ENCODE assay signal across 21 mouse cellular contexts in genomic region chr12:26416636-26417295, GRCm38 (mm10). TPM values are rescaled to one million over a fixed set of nuclear protein-coding genes. Genes with fewer than 3 reads are reported as not detected.
DNase-seq lines count a peak whose midpoint lies in the region; TF ChIP-seq lines count a peak whose summit lies in the region.
"Had no signal": no experiment of that assay in that cellular context is flagged by ENCODE, and none has a peak within 500 bp of the region (broad histone marks: within the 10 kb centered on the region; RNA-seq: fewer than 3 reads in every experiment).

No protein-coding gene starts in this region.

- no peak overlapping the region for H3K4me3 ChIP-seq in layer of hippocampus, adult 2 months
- no peak overlapping the region for H3K4me3 ChIP-seq in testis, adult 2 months (ENCODE audit: control insufficient read depth, low read depth, low read length)
- H3K4me3 ChIP-seq: embryonic facial prominence, embryonic 12.5 days; forebrain, embryonic 15.5 days; heart, embryonic 10.5 days; hindbrain, embryonic 12.5 days had no signal

- TF ChIP-seq POLR2A in testis, adult 2 months (IDR thresholded peaks at IDR 0.05; ENCODE audit: control insufficient read depth, low read depth, low read length): no peak

- H3K36me3 ChIP-seq in testis, adult 2 months (ENCODE audit: control insufficient read depth, insufficient read depth, low read length): no peaks in the 10 kb centered on the region
- H3K36me3 ChIP-seq: embryonic facial prominence, embryonic 12.5 days; forebrain, embryonic 15.5 days; heart, embryonic 10.5 days; hindbrain, embryonic 12.5 days had no signal

- peaks cover 8% of the 10 kb centered on the region for H3K4me1 ChIP-seq in testis, adult 2 months (ENCODE audit: control insufficient read depth, insufficient read depth, low read length)

- DNase-seq in adrenal gland, postnatal 10 days: peak; percentile 42
- no peak for DNase-seq in adrenal gland, postnatal 25 days
- DNase-seq in layer of hippocampus, adult 2 months (ENCODE audit: low spot score in 2 of 2): no peak
- DNase-seq in layer of hippocampus, postnatal 10 days (ENCODE audit: low spot score in 2 of 2): no peak
- peak; percentile 84 for DNase-seq in brain, adult 2 months (ENCODE audit: low read depth, low spot score)
- DNase-seq in left cerebral cortex, adult 8-10 months (ENCODE audit: low spot score in 2 of 2): no peak
- no peak for DNase-seq in neural tube, embryonic 10.5 days (ENCODE audit: extremely low spot score, low spot score)
- DNase-seq: cerebellum, adult 11-12 months; cerebellum, postnatal 10 days; embryo, embryonic 11 days; gastrocnemius, postnatal 36 days; heart, adult 11 months; heart, postnatal 10 days; heart, postnatal 4 days had no signal

- no peaks in the 10 kb centered on the region for H3K27me3 ChIP-seq in testis, adult 2 months (ENCODE audit: control insufficient read depth, insufficient read depth, low read length)
- H3K27me3 ChIP-seq: embryonic facial prominence, embryonic 12.5 days; forebrain, embryonic 15.5 days; hindbrain, embryonic 12.5 days had no signal

- no peak for TF ChIP-seq CTCF in layer of hippocampus, adult 2 months (conservative IDR thresholded peaks at IDR 0.05)
- no peak for TF ChIP-seq CTCF in testis, adult 2 months (IDR thresholded peaks at IDR 0.05; ENCODE audit: control insufficient read depth, insufficient read depth, insufficient replicate concordance, low read depth, low read length)

- peak overlapping the region; percentile 36; the same call in 1 of the 2 replicates for H3K27ac ChIP-seq in layer of hippocampus, adult 2 months
- peak overlapping the region; percentile 83 for H3K27ac ChIP-seq in testis, adult 2 months (ENCODE audit: control insufficient read depth, insufficient read depth, low read depth, low read length)
- H3K27ac ChIP-seq: embryonic facial prominence, embryonic 12.5 days; forebrain, embryonic 15.5 days; heart, embryonic 10.5 days; hindbrain, embryonic 12.5 days had no signal

RNA-seq across cellular contexts. Expression of gene Rnf144a, which starts 1.7 kb away (rescaled TPM):
- total RNA-seq in adrenal gland, postnatal 10 days (2021): 10 to 100 TPM; 32.3 to 48.8 TPM
- total RNA-seq in adrenal gland, postnatal 25 days (2021): 15.1 and 21.5 TPM in 2 replicates
- total RNA-seq in layer of hippocampus, adult 2 months (2021): 10 to 100 TPM; 20.4 to 22.6 TPM
- 10 to 100 TPM; 35.1 to 39.0 TPM for total RNA-seq in layer of hippocampus, postnatal 10 days (2021)
- 13.8 and 14.0 TPM in 2 replicates for polyA plus RNA-seq in testis, adult 2 months (2012; rRNA removed)
- total RNA-seq in left cerebral cortex, adult 8-10 months (2022): 10 to 100 TPM; 31.0 to 37.4 (median 33.2) TPM
- total RNA-seq: MEL had no signal
- polyA plus RNA-seq: C2C12 had no signal

RNA-seq across cellular contexts. Expression of gene Rsad2, which starts 39.5 kb away (rescaled TPM):
- 10 to 100 TPM; 13.9 to 15.0 TPM for total RNA-seq in adrenal gland, postnatal 10 days (2021)
- 18.5 and 19.1 TPM in 2 replicates for total RNA-seq in adrenal gland, postnatal 25 days (2021)
- 1 to 10 TPM in 1 of 2 experiments, under 1 TPM in 1; 0.61 to 1.1 TPM for total RNA-seq in layer of hippocampus, adult 2 months (2021)
- 1 to 10 TPM in 1 of 2 experiments, under 1 TPM in 1; 0.46 to 1.0 TPM for total RNA-seq in layer of hippocampus, postnatal 10 days (2021)
- 0.07 and 0.12 TPM in 2 replicates for polyA plus RNA-seq in testis, adult 2 months (2012; rRNA removed)
- total RNA-seq in left cerebral cortex, adult 8-10 months (2022): 1 to 10 TPM in 3 of 4 experiments, under 1 TPM in 1; 0.81 to 2.5 (median 1.0) TPM
- polyA plus RNA-seq: C2C12 had no signal

RNA-seq across cellular contexts. Expression of gene Cmpk2, which starts 52.2 kb away (rescaled TPM):
- 10 to 100 TPM; 13.2 to 25.8 TPM for total RNA-seq in adrenal gland, postnatal 10 days (2021)
- total RNA-seq in adrenal gland, postnatal 25 days (2021): 24.0 and 24.6 TPM in 2 replicates
- 10 to 100 TPM; 15.8 to 17.6 TPM for total RNA-seq in layer of hippocampus, adult 2 months (2021)
- total RNA-seq in layer of hippocampus, postnatal 10 days (2021): 10 to 100 TPM; 19.9 to 21.6 TPM
- 2.3 and 2.4 TPM in 2 replicates for polyA plus RNA-seq in testis, adult 2 months (2012; rRNA removed)
- total RNA-seq in left cerebral cortex, adult 8-10 months (2022): 10 to 100 TPM; 23.5 to 24.1 (median 23.7) TPM

Comparison
In these comparisons a context has a peak if more than half of its experiments do, and no peak if none do; other contexts are left out.
1. DNase-seq: peak in adrenal gland, postnatal 10 days (single experiment) and brain, adult 2 months (single experiment); none in adrenal gland, postnatal 25 days (single experiment), layer of hippocampus, adult 2 months (0 of 2), layer of hippocampus, postnatal 10 days (0 of 2), left cerebral cortex, adult 8-10 months (0 of 2) and neural tube, embryonic 10.5 days (single experiment).